In the genomic region with DNA sequence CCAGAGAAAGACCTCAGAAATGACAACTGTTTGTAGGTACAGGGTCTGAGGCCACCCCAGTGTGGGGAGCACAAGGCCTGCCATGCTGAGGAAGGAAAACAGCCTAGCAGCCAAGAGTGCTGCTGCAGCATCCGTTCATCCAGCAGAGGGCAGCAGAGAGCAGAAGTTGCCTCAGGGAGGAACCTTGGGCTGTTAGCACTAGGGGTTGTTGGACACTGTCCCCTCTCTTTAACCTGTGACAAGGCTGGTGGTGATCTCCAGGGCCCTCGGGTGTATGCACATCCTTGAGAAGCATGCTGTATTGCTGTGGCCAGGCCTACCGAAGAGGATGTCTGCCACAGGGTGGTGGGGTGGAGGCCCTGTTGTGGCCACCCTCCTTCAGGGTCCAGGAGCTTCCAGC, we compare ENCODE assay signal across 8 mouse cellular contexts.
DNase-seq lines count a peak whose midpoint lies in the region; ATAC-seq and TF ChIP-seq lines count a peak whose summit lies in the region.

No protein-coding gene starts in this region.

- intact Hi-C loops in gastrocnemius, postnatal 14 days (cut with DNase I; ENCODE audit: low total_unique reads) = loop anchor here (2.0 to 5.0 kb wide), 2 partner anchors 166 to 261 kb away; no protein-coding TSS in a partner anchor
- intact Hi-C loops in left cerebral cortex, adult 2 months (cut with DNase I) = loop anchor here (1.0 to 5.0 kb wide), 4 partner anchors 111 to 258 kb away; a partner anchor contains a TSS

- H3K27ac ChIP-seq in left cerebral cortex, adult 2 months = no peak overlapping the region

- peak; percentile 87 for DNase-seq in adipocyte (ENCODE audit: low spot score)
- DNase-seq in embryo, embryonic 10 days (ENCODE audit: low spot score) = peak; percentile 93
- peak; percentile 86 for DNase-seq in gastrocnemius, postnatal 14 days
- DNase-seq in induced T-regulatory cell, adult 2 months (ENCODE audit: low read depth) = peak; percentile 90
- peak; percentile 80 to 92 for DNase-seq in left cerebral cortex, adult 2 months (ENCODE audit: extremely low spot score in 1 of 2, low spot score in 2 of 2)
- peak; percentile 93 for DNase-seq in right cerebral cortex, postnatal 14 days
- peak; percentile 95 for DNase-seq in urinary bladder, postnatal 25 days (ENCODE audit: low spot score)

- peak; percentile 93 for TF ChIP-seq CTCF in left cerebral cortex, adult 2 months (IDR thresholded peaks at IDR 0.05)

- ATAC-seq in megakaryocyte-erythroid progenitor cell, adult 5-6 weeks (replicated peaks; ENCODE audit: low FRiP score, low TSS enrichment, poor library complexity, severe bottlenecking) = peak; percentile 83

- no peak overlapping the region for H3K4me3 ChIP-seq in left cerebral cortex, adult 2 months
